Mouse (Mus musculus): ENCODE data around the gene Musk.

Musk gene

GRCm38 (mm10) chr4:58304564-58304963 is 18.8 kb downstream of the Musk start:
- POLR2A ChIA-PET, result no interaction called here
- CTCF ChIA-PET, result no interaction called here

GRCm38 (mm10) chr4:58307421-58307820 is 21.7 kb downstream of the Musk start:
- ChIA-PET CTCF (no interaction called here), POLR2A (no interaction called here)

GRCm38 (mm10) chr4:58313344-58313743 is 27.6 kb downstream of the Musk start:
- ChIA-PET CTCF (no interaction called here), POLR2A (no interaction called here)

- CTCF ChIA-PET, result no interaction called here
- POLR2A ChIA-PET, result no interaction called here
Observed at GRCm38 (mm10) chr4:58314942-58315508, 29.3 kb downstream of the Musk start.

- CTCF ChIA-PET, result no interaction called here
- POLR2A ChIA-PET, result no interaction called here
Observed at GRCm38 (mm10) chr4:58317536-58317935, 31.8 kb downstream of the Musk start.

GRCm38 (mm10) chr4:58320293-58320692 is 34.5 kb downstream of the Musk start:
- ChIA-PET POLR2A (interaction anchor here in 1 of 4 experiments (0.6 kb wide), 1 partner anchor 318 kb away, joined by 3 read pairs; no protein-coding TSS in a partner anchor), CTCF (no interaction called here)

GRCm38 (mm10) chr4:58326746-58327145 is 41.0 kb downstream of the Musk start:
- POLR2A ChIA-PET, result no interaction called here
- CTCF ChIA-PET, result no interaction called here

- CTCF ChIA-PET, result no interaction called here
- POLR2A ChIA-PET, result no interaction called here
Observed at GRCm38 (mm10) chr4:58328231-58328630, 42.5 kb downstream of the Musk start.

- ChIA-PET CTCF (interaction anchor here in 1 of 4 experiments (0.5 kb wide), 1 partner anchor 692 kb away, joined by 5 read pairs; no protein-coding TSS in a partner anchor), POLR2A (interaction anchor here in 1 of 4 experiments (0.5 kb wide), 1 partner anchor 195 kb away, joined by 3 read pairs; no protein-coding TSS in a partner anchor)
Observed at GRCm38 (mm10) chr4:58330016-58330415, 44.3 kb downstream of the Musk start.

GRCm38 (mm10) chr4:58330864-58331638 is 45.3 kb downstream of the Musk start:
- ChIA-PET CTCF (no interaction called here), POLR2A (interaction anchor here in 1 of 4 experiments (0.6 kb wide), 1 partner anchor 21 kb away, joined by 4 read pairs; no protein-coding TSS in a partner anchor)

- ChIA-PET CTCF (no interaction called here), POLR2A (no interaction called here)
Observed at GRCm38 (mm10) chr4:58332394-58332793, 46.6 kb downstream of the Musk start.

- CTCF ChIA-PET, result no interaction called here
Observed at GRCm38 (mm10) chr4:58336227-58336626, 50.5 kb downstream of the Musk start.

GRCm38 (mm10) chr4:58339226-58339625 is 53.5 kb downstream of the Musk start:
- CTCF ChIA-PET, result no interaction called here
- POLR2A ChIA-PET, result interaction anchor here in 1 of 4 experiments (1.0 kb wide), 1 partner anchor 104 kb away, joined by 3 read pairs; no protein-coding TSS in a partner anchor

More at GRCm38 (mm10) chr4:58336227-58336626, 50.5 kb downstream of the Musk start:
- POLR2A ChIA-PET, result no interaction called here

GRCm38 (mm10) chr4:58350206-58350605 is 64.4 kb downstream of the Musk start:
- POLR2A ChIA-PET, result interaction anchor here in 2 of 4 experiments (0.6 kb wide), 2 partner anchors 97 to 180 kb away, joined by 3 read pairs; no protein-coding TSS in a partner anchor
- CTCF ChIA-PET, result no interaction called here

GRCm38 (mm10) chr4:58351165-58351564 is 65.4 kb downstream of the Musk start:
- ChIA-PET POLR2A (interaction anchor here in 1 of 4 experiments (0.7 kb wide), 1 partner anchor 263 kb away, joined by 3 read pairs; no protein-coding TSS in a partner anchor), CTCF (interaction anchor here in 1 of 4 experiments (0.6 kb wide), 2 partner anchors 203 to 350 kb away, joined by 3 to 6 read pairs; partner anchors contain the start of gene Lpar1)

- ChIA-PET CTCF (interaction anchor here in 1 of 4 experiments (0.6 kb wide), 1 partner anchor 202 kb away, joined by 6 read pairs; the partner anchor contains the start of gene Lpar1), POLR2A (interaction anchor here in 1 of 4 experiments (0.7 kb wide), 1 partner anchor 262 kb away, joined by 3 read pairs; no protein-coding TSS in a partner anchor)
Observed at GRCm38 (mm10) chr4:58351590-58351989, 65.8 kb downstream of the Musk start.

- ChIA-PET POLR2A (no interaction called here), CTCF (no interaction called here)
Observed at GRCm38 (mm10) chr4:58358996-58359395, 73.2 kb downstream of the Musk start.

GRCm38 (mm10) chr4:58365321-58365720 is 79.6 kb downstream of the Musk start:
- ChIA-PET POLR2A (no interaction called here), CTCF (interaction anchor here in 1 of 4 experiments (0.6 kb wide), 1 partner anchor 832 kb away, joined by 3 read pairs; no protein-coding TSS in a partner anchor)

- ChIA-PET POLR2A (no interaction called here), CTCF (no interaction called here)
Observed at GRCm38 (mm10) chr4:58371106-58371505, 85.3 kb downstream of the Musk start.

GRCm38 (mm10) chr4:58373599-58373998 is 87.8 kb downstream of the Musk start:
- ChIA-PET CTCF (no interaction called here), POLR2A (no interaction called here)
